Comparison of ENCODE assay signal across 8 mouse cellular contexts in genomic region chr9:107666751-107667205, GRCm38 (mm10). TPM values are rescaled to one million over a fixed set of nuclear protein-coding genes. Genes with fewer than 3 reads are reported as not detected.
DNase-seq lines count a peak whose midpoint lies in the region; ATAC-seq lines count a peak whose summit lies in the region.

No protein-coding gene starts in this region.

- no peaks in the 10 kb centered on the region for H3K4me1 ChIP-seq in erythroblast, embryonic 14.5 days (ENCODE audit: control insufficient read depth)
- H3K4me1 ChIP-seq in forebrain, embryonic 12.5 days, result peaks cover 50% of the 10 kb centered on the region
- peaks cover 51% of the 10 kb centered on the region for H3K4me1 ChIP-seq in hindbrain, embryonic 13.5 days (replicated peaks)
- peaks cover 33% of the 10 kb centered on the region for H3K4me1 ChIP-seq in midbrain, embryonic 11.5 days (ENCODE audit: control insufficient read depth, insufficient read depth, low read length)

- no peak for ATAC-seq in erythroblast, adult 5-6 weeks (replicated peaks; ENCODE audit: low FRiP score, poor library complexity, severe bottlenecking)
- peak; percentile 3; the same call in 1 of the 2 replicates for ATAC-seq in forebrain, embryonic 12.5 days (ENCODE audit: low FRiP score)
- 0 out of 2 replicates have a peak, but pooled peaks have one; percentile 6 for ATAC-seq in hindbrain, embryonic 13.5 days (ENCODE audit: low FRiP score)
- no peak; the same call in 1 of the 2 replicates for ATAC-seq in midbrain, embryonic 11.5 days (ENCODE audit: low FRiP score)

- H3K9me3 ChIP-seq in erythroblast, embryonic 14.5 days (ENCODE audit: control insufficient read depth, low read length), result no peaks in the 10 kb centered on the region
- no peaks in the 10 kb centered on the region for H3K9me3 ChIP-seq in forebrain, embryonic 12.5 days
- no peaks in the 10 kb centered on the region for H3K9me3 ChIP-seq in hindbrain, embryonic 13.5 days
- no peaks in the 10 kb centered on the region for H3K9me3 ChIP-seq in midbrain, embryonic 11.5 days (ENCODE audit: control insufficient read depth, low read length)

- H3K36me3 ChIP-seq in erythroblast, embryonic 14.5 days (ENCODE audit: control insufficient read depth), result no peaks in the 10 kb centered on the region; the same call in 1 of the 2 replicates
- no peaks in the 10 kb centered on the region for H3K36me3 ChIP-seq in forebrain, embryonic 12.5 days (replicated peaks)
- H3K36me3 ChIP-seq in hindbrain, embryonic 13.5 days, result no peaks in the 10 kb centered on the region
- H3K36me3 ChIP-seq in midbrain, embryonic 11.5 days (ENCODE audit: control insufficient read depth, insufficient read depth, low read length), result no peaks in the 10 kb centered on the region

- peak overlapping the region; percentile 83 for H3K4me2 ChIP-seq in forebrain, embryonic 12.5 days
- peak overlapping the region; percentile 74 for H3K4me2 ChIP-seq in hindbrain, embryonic 13.5 days
- H3K4me2 ChIP-seq in midbrain, embryonic 11.5 days, result peak overlapping the region; percentile 92

- intact Hi-C loops in left cerebral cortex, postnatal 14 days (cut with DNase I), result no loop called here

- H3K9ac ChIP-seq in forebrain, embryonic 12.5 days, result peak overlapping the region; percentile 57
- peak overlapping the region; percentile 71 for H3K9ac ChIP-seq in hindbrain, embryonic 13.5 days
- peak overlapping the region; percentile 64 for H3K9ac ChIP-seq in midbrain, embryonic 11.5 days (ENCODE audit: low read length)

- peaks cover 67% of the 10 kb centered on the region for H3K27me3 ChIP-seq in erythroblast, embryonic 14.5 days (ENCODE audit: control insufficient read depth)
- peaks cover 49% of the 10 kb centered on the region for H3K27me3 ChIP-seq in forebrain, embryonic 12.5 days
- peaks cover 52% of the 10 kb centered on the region for H3K27me3 ChIP-seq in hindbrain, embryonic 13.5 days
- peaks cover 5% of the 10 kb centered on the region; the same call in 1 of the 2 replicates for H3K27me3 ChIP-seq in midbrain, embryonic 11.5 days (ENCODE audit: control insufficient read depth, insufficient read depth, low read length)

- H3K27ac ChIP-seq in forebrain, embryonic 12.5 days, result 0 out of 2 replicates have a peak overlapping the region, but pooled peaks have one; percentile 19
- peak overlapping the region; percentile 60 for H3K27ac ChIP-seq in hindbrain, embryonic 13.5 days
- H3K27ac ChIP-seq in midbrain, embryonic 11.5 days (ENCODE audit: low read depth, low read length), result no peak overlapping the region

- WGBS in forebrain, embryonic 12.5 days, result under 1% methylated on average over 30 of the region's 30 CpGs
- WGBS in hindbrain, embryonic 13.5 days, result under 1% methylated on average over 30 of the region's 30 CpGs
- under 1% methylated on average over 29 of the region's 30 CpGs for WGBS in midbrain, embryonic 11.5 days

- peak overlapping the region; percentile 51 for H3K4me3 ChIP-seq in erythroblast, embryonic 14.5 days (replicated peaks)
- peak overlapping the region; percentile 39 for H3K4me3 ChIP-seq in forebrain, embryonic 12.5 days (replicated peaks)
- peak overlapping the region; percentile 44 for H3K4me3 ChIP-seq in hindbrain, embryonic 13.5 days
- peak overlapping the region; percentile 39 for H3K4me3 ChIP-seq in midbrain, embryonic 11.5 days (ENCODE audit: low read depth, low read length)

- peak; percentile 94 for DNase-seq in midbrain, embryonic 11.5 days (ENCODE audit: low spot score, missing footprints)
- no peak for DNase-seq in right cerebral cortex, postnatal 36 days (ENCODE audit: low spot score in 2 of 2)
- no peak for DNase-seq in layer of hippocampus, adult 11-12 months (ENCODE audit: low spot score)
- DNase-seq in left cerebral cortex, postnatal 14 days (ENCODE audit: low spot score in 2 of 2), result no peak

RNA-seq across cellular contexts. Expression of gene Slc38a3, which starts 2.6 kb away (rescaled TPM):
- polyA plus RNA-seq in erythroblast, embryonic 14.5 days (2012), result 0.02 and 0.05 TPM in 2 replicates
- not detected in 2 replicates for total RNA-seq in erythroblast, adult 5-6 weeks (2015; ENCODE audit: low replicate concordance)
- not detected in 2 replicates for total RNA-seq in erythroblast, adult 5-6 weeks (2017; ENCODE audit: low replicate concordance)
- 8.5 and 10.6 TPM in 2 replicates for polyA plus RNA-seq in forebrain, embryonic 12.5 days (2016; fragmentation: Nextera tagmentation; extraction: Ambion mirVana)
- polyA plus RNA-seq in hindbrain, embryonic 13.5 days (2015; fragmentation: Nextera tagmentation; extraction: Ambion mirVana), result 25.3 and 26.2 TPM in 2 replicates
- polyA plus RNA-seq in midbrain, embryonic 11.5 days (2014; fragmentation: Nextera tagmentation; extraction: Ambion mirVana), result 11.2 and 11.7 TPM in 2 replicates
- total RNA-seq in left cerebral cortex, postnatal 14 days (2021), result 10 to 100 TPM; 79.5 to 87.1 TPM

RNA-seq across cellular contexts. Expression of gene Gnat1, which starts 12.7 kb away (rescaled TPM):
- not detected in 2 replicates for polyA plus RNA-seq in erythroblast, embryonic 14.5 days (2012)
- not detected in 2 replicates for total RNA-seq in erythroblast, adult 5-6 weeks (2015; ENCODE audit: low replicate concordance)
- total RNA-seq in erythroblast, adult 5-6 weeks (2017; ENCODE audit: low replicate concordance), result not detected in 2 replicates
- 1.7 and 2.1 TPM in 2 replicates for polyA plus RNA-seq in forebrain, embryonic 12.5 days (2016; fragmentation: Nextera tagmentation; extraction: Ambion mirVana)
- 1.8 TPM in 2 replicates for polyA plus RNA-seq in hindbrain, embryonic 13.5 days (2015; fragmentation: Nextera tagmentation; extraction: Ambion mirVana)
- 1.1 and 1.4 TPM in 2 replicates for polyA plus RNA-seq in midbrain, embryonic 11.5 days (2014; fragmentation: Nextera tagmentation; extraction: Ambion mirVana)
- total RNA-seq in left cerebral cortex, postnatal 14 days (2021), result under 1 TPM; 0.42 to 0.66 TPM

RNA-seq across cellular contexts. Expression of gene Gnai2, which starts 31.6 kb away (rescaled TPM):
- 75.1 and 87.2 TPM in 2 replicates for polyA plus RNA-seq in erythroblast, embryonic 14.5 days (2012)
- total RNA-seq in erythroblast, adult 5-6 weeks (2015; ENCODE audit: low replicate concordance), result 183 and 189 TPM in 2 replicates
- 162 and 183 TPM in 2 replicates for total RNA-seq in erythroblast, adult 5-6 weeks (2017; ENCODE audit: low replicate concordance)
- 570 and 587 TPM in 2 replicates for polyA plus RNA-seq in forebrain, embryonic 12.5 days (2016; fragmentation: Nextera tagmentation; extraction: Ambion mirVana)
- polyA plus RNA-seq in hindbrain, embryonic 13.5 days (2015; fragmentation: Nextera tagmentation; extraction: Ambion mirVana), result 335 and 338 TPM in 2 replicates
- polyA plus RNA-seq in midbrain, embryonic 11.5 days (2014; fragmentation: Nextera tagmentation; extraction: Ambion mirVana), result 578 and 581 TPM in 2 replicates
- 100 to 1,000 TPM; 205 to 220 TPM for total RNA-seq in left cerebral cortex, postnatal 14 days (2021)

RNA-seq across cellular contexts. Expression of gene Sema3f, which starts 43.5 kb away (rescaled TPM):
- polyA plus RNA-seq in erythroblast, embryonic 14.5 days (2012), result 0.08 TPM in 1 of 2 replicates, not detected in the other
- not detected in 2 replicates for total RNA-seq in erythroblast, adult 5-6 weeks (2015; ENCODE audit: low replicate concordance)
- total RNA-seq in erythroblast, adult 5-6 weeks (2017; ENCODE audit: low replicate concordance), result not detected in 2 replicates
- 13.2 and 15.2 TPM in 2 replicates for polyA plus RNA-seq in forebrain, embryonic 12.5 days (2016; fragmentation: Nextera tagmentation; extraction: Ambion mirVana)
- polyA plus RNA-seq in hindbrain, embryonic 13.5 days (2015; fragmentation: Nextera tagmentation; extraction: Ambion mirVana), result 16.4 and 17.0 TPM in 2 replicates
- 9.6 and 11.9 TPM in 2 replicates for polyA plus RNA-seq in midbrain, embryonic 11.5 days (2014; fragmentation: Nextera tagmentation; extraction: Ambion mirVana)
- 10 to 100 TPM; 11.7 to 16.2 TPM for total RNA-seq in left cerebral cortex, postnatal 14 days (2021)

RNA-seq across cellular contexts. Expression of gene Sema3b, which starts 57.7 kb away (rescaled TPM):
- not detected in 2 replicates for polyA plus RNA-seq in erythroblast, embryonic 14.5 days (2012)
- total RNA-seq in erythroblast, adult 5-6 weeks (2015; ENCODE audit: low replicate concordance), result not detected in 2 replicates
- total RNA-seq in erythroblast, adult 5-6 weeks (2017; ENCODE audit: low replicate concordance), result not detected in 2 replicates
- 1.7 and 2.6 TPM in 2 replicates for polyA plus RNA-seq in forebrain, embryonic 12.5 days (2016; fragmentation: Nextera tagmentation; extraction: Ambion mirVana)
- polyA plus RNA-seq in hindbrain, embryonic 13.5 days (2015; fragmentation: Nextera tagmentation; extraction: Ambion mirVana), result 3.4 and 4.2 TPM in 2 replicates
- polyA plus RNA-seq in midbrain, embryonic 11.5 days (2014; fragmentation: Nextera tagmentation; extraction: Ambion mirVana), result 1.3 and 2.1 TPM in 2 replicates
- 1 to 10 TPM; 3.2 to 3.8 TPM for total RNA-seq in left cerebral cortex, postnatal 14 days (2021)

Comparison
In these comparisons a context has a peak if more than half of its experiments do, and no peak if none do; other contexts are left out.
1. ATAC-seq: peak in forebrain, embryonic 12.5 days (single experiment) and hindbrain, embryonic 13.5 days (single experiment); none in erythroblast, adult 5-6 weeks (single experiment) and midbrain, embryonic 11.5 days (single experiment).
2. Peak in every context shown above with its lines, with median percentiles within 50 percentile points of each other: H3K4me3 ChIP-seq, H3K4me2 ChIP-seq and H3K9ac ChIP-seq.